Mouse (Mus musculus): ENCODE results near the gene Cdkl1. TPM values are rescaled to one million over a fixed set of nuclear protein-coding genes. Genes with fewer than 3 reads are reported as not detected.
A peak's percentile ranks its signal among the peaks of the same experiment; 100 is the strongest.

Cdkl1 gene
- polyA plus RNA-seq, 1 experiment = 99.0 TPM

GRCm38 (mm10) chr12:69768841-69769240 lies 22.2 kb downstream of the Cdkl1 start:
- Histone ChIP-seq H3K36me3 (ENCODE audit: control insufficient read depth, insufficient read depth, low read length) (no peaks in the 10 kb centered on the region; the same call in 1 of the 2 replicates), H3K4me1 (ENCODE audit: control insufficient read depth, insufficient read depth, low read length) (peaks cover 24% of the 10 kb centered on the region; the same call in 1 of the 2 replicates), H3K27ac (ENCODE audit: insufficient read depth, low read depth, low read length) (no peak overlapping the region; the same call in 1 of the 2 replicates), H3K4me3 (ENCODE audit: insufficient read depth, low read depth, low read length) (no peak overlapping the region), H3K27me3 (replicated peaks; ENCODE audit: control insufficient read depth, insufficient read depth, low read length) (no peaks in the 10 kb centered on the region)
- 32% methylated on average over 2 of the region's 2 CpGs for WGBS
- TF ChIP-seq POLR2A (IDR thresholded peaks at IDR 0.05; ENCODE audit: low read depth, low read length) (no peak), CTCF (conservative IDR thresholded peaks at IDR 0.05; ENCODE audit: insufficient read depth, insufficient read length, low read depth, low read length) (no peak)
- no peak for DNase-seq

- Histone ChIP-seq H3K27ac (ENCODE audit: insufficient read depth, low read depth, low read length) (peak overlapping the region; percentile 89), H3K27me3 (replicated peaks; ENCODE audit: control insufficient read depth, insufficient read depth, low read length) (no peaks in the 10 kb centered on the region), H3K36me3 (ENCODE audit: control insufficient read depth, insufficient read depth, low read length) (no peaks in the 10 kb centered on the region; the same call in 1 of the 2 replicates)
Observed at GRCm38 (mm10) chr12:69767476-69768258, 23.4 kb downstream of the Cdkl1 start.

GRCm38 (mm10) chr12:69766185-69766904 lies 24.7 kb downstream of the Cdkl1 start:
- Histone ChIP-seq H3K4me3 (ENCODE audit: insufficient read depth, low read depth, low read length) (no peak overlapping the region), H3K4me1 (ENCODE audit: control insufficient read depth, insufficient read depth, low read length) (peaks cover 24% of the 10 kb centered on the region; the same call in 1 of the 2 replicates), H3K27ac (ENCODE audit: insufficient read depth, low read depth, low read length) (peak overlapping the region; percentile 89), H3K36me3 (ENCODE audit: control insufficient read depth, insufficient read depth, low read length) (no peaks in the 10 kb centered on the region; the same call in 1 of the 2 replicates), H3K27me3 (replicated peaks; ENCODE audit: control insufficient read depth, insufficient read depth, low read length) (no peaks in the 10 kb centered on the region)
- DNase-seq = peak; percentile 90
- no peak for TF ChIP-seq POLR2A (IDR thresholded peaks at IDR 0.05; ENCODE audit: low read depth, low read length)
- no peak for TF ChIP-seq CTCF (conservative IDR thresholded peaks at IDR 0.05; ENCODE audit: insufficient read depth, insufficient read length, low read depth, low read length)
- 36% methylated on average over 10 of the region's 10 CpGs for WGBS

More at GRCm38 (mm10) chr12:69767476-69768258, 23.4 kb downstream of the Cdkl1 start:
- TF ChIP-seq POLR2A (IDR thresholded peaks at IDR 0.05; ENCODE audit: low read depth, low read length) (no peak), CTCF (conservative IDR thresholded peaks at IDR 0.05; ENCODE audit: insufficient read depth, insufficient read length, low read depth, low read length) (no peak)
- no peak for DNase-seq
- peaks cover 24% of the 10 kb centered on the region; the same call in 1 of the 2 replicates for H3K4me1 ChIP-seq (ENCODE audit: control insufficient read depth, insufficient read depth, low read length)
- 39% methylated on average over 9 of the region's 9 CpGs for WGBS
- H3K4me3 ChIP-seq (ENCODE audit: insufficient read depth, low read depth, low read length) = no peak overlapping the region

GRCm38 (mm10) chr12:69765543-69765942 lies 25.5 kb downstream of the Cdkl1 start:
- Histone ChIP-seq H3K4me1 (ENCODE audit: control insufficient read depth, insufficient read depth, low read length) (peaks cover 32% of the 10 kb centered on the region; the same call in 1 of the 2 replicates), H3K36me3 (ENCODE audit: control insufficient read depth, insufficient read depth, low read length) (no peaks in the 10 kb centered on the region; the same call in 1 of the 2 replicates), H3K4me3 (ENCODE audit: insufficient read depth, low read depth, low read length) (no peak overlapping the region), H3K27me3 (replicated peaks; ENCODE audit: control insufficient read depth, insufficient read depth, low read length) (no peaks in the 10 kb centered on the region), H3K27ac (ENCODE audit: insufficient read depth, low read depth, low read length) (peak overlapping the region; percentile 89; the same call in 1 of the 2 replicates)
- TF ChIP-seq CTCF (conservative IDR thresholded peaks at IDR 0.05; ENCODE audit: insufficient read depth, insufficient read length, low read depth, low read length) (no peak), POLR2A (IDR thresholded peaks at IDR 0.05; ENCODE audit: low read depth, low read length) (no peak)
- peak; percentile 62 for DNase-seq
- WGBS = 44% methylated on average over 9 of the region's 9 CpGs

GRCm38 (mm10) chr12:69761603-69762002 lies 29.5 kb downstream of the Cdkl1 start:
- no peak overlapping the region for H3K27ac ChIP-seq (ENCODE audit: insufficient read depth, low read depth, low read length)
- no peak overlapping the region for H3K4me3 ChIP-seq (ENCODE audit: insufficient read depth, low read depth, low read length)
- peaks cover 22% of the 10 kb centered on the region; the same call in 1 of the 2 replicates for H3K4me1 ChIP-seq (ENCODE audit: control insufficient read depth, insufficient read depth, low read length)
- peak; percentile 77 for DNase-seq
- peaks cover under 1% of the 10 kb centered on the region; the same call in 1 of the 2 replicates for H3K36me3 ChIP-seq (ENCODE audit: control insufficient read depth, insufficient read depth, low read length)
- TF ChIP-seq POLR2A (IDR thresholded peaks at IDR 0.05; ENCODE audit: low read depth, low read length) = no peak
- no peak for TF ChIP-seq CTCF (conservative IDR thresholded peaks at IDR 0.05; ENCODE audit: insufficient read depth, insufficient read length, low read depth, low read length)
- no peaks in the 10 kb centered on the region for H3K27me3 ChIP-seq (replicated peaks; ENCODE audit: control insufficient read depth, insufficient read depth, low read length)
- WGBS = 57% methylated on average over 2 of the region's 2 CpGs

- peak; percentile 51 for DNase-seq
- Histone ChIP-seq H3K27me3 (replicated peaks; ENCODE audit: control insufficient read depth, insufficient read depth, low read length) (no peaks in the 10 kb centered on the region), H3K36me3 (ENCODE audit: control insufficient read depth, insufficient read depth, low read length) (peaks cover 2% of the 10 kb centered on the region; the same call in 1 of the 2 replicates), H3K27ac (ENCODE audit: insufficient read depth, low read depth, low read length) (peak overlapping the region; percentile 64), H3K4me1 (ENCODE audit: control insufficient read depth, insufficient read depth, low read length) (peaks cover 16% of the 10 kb centered on the region; the same call in 1 of the 2 replicates), H3K4me3 (ENCODE audit: insufficient read depth, low read depth, low read length) (no peak overlapping the region)
- 48% methylated on average over 20 of the region's 20 CpGs for WGBS
- no peak for TF ChIP-seq CTCF (conservative IDR thresholded peaks at IDR 0.05; ENCODE audit: insufficient read depth, insufficient read length, low read depth, low read length)
- no peak for TF ChIP-seq POLR2A (IDR thresholded peaks at IDR 0.05; ENCODE audit: low read depth, low read length)
Observed at GRCm38 (mm10) chr12:69760743-69761406, 30.2 kb downstream of the Cdkl1 start.
